Mouse (Mus musculus) kidney, embryonic 14.5 days (tissue): ENCODE measurements around the gene Caskin2. TPM values are rescaled to one million over a fixed set of nuclear protein-coding genes. Genes with fewer than 3 reads are reported as not detected.
"Not testable (repeated sequence)": the region's sequence is repeated elsewhere in the genome, so short reads cannot be mapped to it uniquely, and the experiment has no call there.

Experiments used
- ATAC-seq: fragments of 200-750 bp; cut with Nextera tagmentation; 2 replicates; pipeline ENCODE4 v1.8.0; 2017; ENCODE audit warnings: moderate number of reproducible peaks, mild to moderate bottlenecking, moderate TSS enrichment, moderate library complexity; ENCODE audit not compliant: low FRiP score, low TSS enrichment
- H3K27ac ChIP-seq: fragments of 300-500 bp; sonication (generic); 2 replicates; pipeline ENCODE4 v1.5.1; 2014; ENCODE audit warnings: low read depth, mild to moderate bottlenecking, low read length, moderate library complexity, mixed read lengths
- H3K27me3 ChIP-seq: fragments of 300-500 bp; sonication (generic); 2 replicates; pipeline ENCODE4 v1.6.1; 2014; ENCODE audit warnings: mild to moderate bottlenecking, low read length; ENCODE audit not compliant: control insufficient read depth, insufficient read depth
- H3K36me3 ChIP-seq: fragments of 300-500 bp; sonication (generic); 2 replicates; pipeline ENCODE4 v1.6.1; 2014; ENCODE audit warnings: low read length, mixed read lengths; ENCODE audit not compliant: control insufficient read depth, insufficient read depth
- H3K4me1 ChIP-seq: fragments of 300-500 bp; sonication (generic); 2 replicates; pipeline ENCODE4 v1.6.1; 2014; ENCODE audit warnings: low read length, mixed read lengths; ENCODE audit not compliant: control insufficient read depth, insufficient read depth
- H3K4me2 ChIP-seq: fragments of 300-500 bp; sonication (generic); replicated peaks from 2 replicates; pipeline ENCODE4 v1.6.1; 2014; ENCODE audit warnings: low read depth, mild to moderate bottlenecking, low read length
- H3K4me3 ChIP-seq: fragments of 300-500 bp; sonication (generic); 2 replicates; pipeline ENCODE4 v1.5.1; 2014; ENCODE audit warnings: mild to moderate bottlenecking, low read length
- H3K9ac ChIP-seq: fragments of 300-500 bp; sonication (generic); 2 replicates; pipeline ENCODE4 v1.6.1; 2014; ENCODE audit warnings: low read depth, mild to moderate bottlenecking, low read length, moderate library complexity
- H3K9me3 ChIP-seq: fragments of 300-500 bp; sonication (generic); 2 replicates; pipeline ENCODE4 v1.6.1; 2016; ENCODE audit warnings: low read length; ENCODE audit not compliant: control insufficient read depth
- WGBS: fragments of 180-500 bp; shearing (Covaris S2); extraction: QIAGEN DNeasy Blood & Tissue Kit; methylation state at CpG from one replicate; pipeline ENCODE4 v1.1.7; 2014; 5-methylcytosine and 5-hydroxymethylcytosine counted together
- polyA plus RNA-seq: library from polyadenylated mRNA; unstranded; fragments of >200 nt; fragmentation: Nextera tagmentation; extraction: Ambion mirVana; gene quantifications from 2 replicates; pipeline ENCODE4 v1.2.1, GENCODE M21; 2014

Gene Caskin2
- polyA plus RNA-seq = 14.2 and 17.5 TPM in 2 replicates

DNA sequence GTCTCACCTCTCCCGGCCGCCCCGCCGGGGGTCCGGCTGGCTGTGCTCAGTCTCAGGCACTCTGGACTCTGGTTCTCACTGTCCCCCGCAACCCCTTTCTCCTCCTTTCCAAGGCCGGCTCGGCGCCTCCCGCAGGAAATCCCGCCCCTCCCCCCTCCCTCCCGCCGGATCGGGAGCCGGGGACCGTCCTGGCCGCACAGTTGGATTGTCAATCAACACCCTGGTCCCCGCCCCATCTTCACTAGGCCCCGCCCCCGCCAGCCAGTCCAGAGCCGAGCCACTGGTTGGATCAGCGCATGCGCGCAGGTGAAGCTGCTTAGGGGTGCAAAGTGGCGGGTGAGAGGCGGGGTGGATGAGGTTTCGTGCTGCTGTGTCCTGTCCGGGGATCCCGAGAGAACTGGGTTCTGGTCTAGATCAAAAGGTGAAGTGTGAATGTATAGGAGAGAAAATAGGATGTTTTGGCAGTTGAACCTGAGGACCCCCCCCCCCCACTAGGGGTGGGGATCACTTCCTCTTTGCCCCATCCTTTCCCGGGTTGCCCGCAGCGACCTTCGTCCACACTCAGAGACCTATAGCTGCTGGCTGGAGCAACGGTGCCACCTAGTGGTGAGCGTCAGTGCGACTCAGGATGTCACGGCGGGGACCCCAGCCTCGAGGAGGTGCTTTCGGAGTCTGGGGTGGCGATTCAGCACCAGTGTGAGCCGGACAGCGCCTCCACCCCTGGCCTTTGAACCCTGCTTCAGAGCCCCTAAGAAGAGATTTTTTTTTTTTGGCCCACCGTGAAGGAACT lies at the start of gene Caskin2:
Gene Caskin2 (minus strand): TSS at position 133 of the 790 bp plus-strand sequence.
- Histone ChIP-seq H3K4me3 (peak within 1 kb of the TSS; percentile 84), H3K4me1 (peaks cover 45% of the 10 kb centered on the region), H3K36me3 (peaks cover 15% of the 10 kb centered on the region; the same call in 1 of the 2 replicates), H3K27ac (peak within 1 kb of the TSS; percentile 81), H3K4me2 (peak within 1 kb of the TSS; percentile 82), H3K9me3 (no peaks in the 10 kb centered on the region), H3K27me3 (no peaks in the 10 kb centered on the region), H3K9ac (peak within 1 kb of the TSS; percentile 84)
- WGBS = under 1% methylated on average over 42 of the region's 44 CpGs
- peak; percentile 90 for ATAC-seq

DNA sequence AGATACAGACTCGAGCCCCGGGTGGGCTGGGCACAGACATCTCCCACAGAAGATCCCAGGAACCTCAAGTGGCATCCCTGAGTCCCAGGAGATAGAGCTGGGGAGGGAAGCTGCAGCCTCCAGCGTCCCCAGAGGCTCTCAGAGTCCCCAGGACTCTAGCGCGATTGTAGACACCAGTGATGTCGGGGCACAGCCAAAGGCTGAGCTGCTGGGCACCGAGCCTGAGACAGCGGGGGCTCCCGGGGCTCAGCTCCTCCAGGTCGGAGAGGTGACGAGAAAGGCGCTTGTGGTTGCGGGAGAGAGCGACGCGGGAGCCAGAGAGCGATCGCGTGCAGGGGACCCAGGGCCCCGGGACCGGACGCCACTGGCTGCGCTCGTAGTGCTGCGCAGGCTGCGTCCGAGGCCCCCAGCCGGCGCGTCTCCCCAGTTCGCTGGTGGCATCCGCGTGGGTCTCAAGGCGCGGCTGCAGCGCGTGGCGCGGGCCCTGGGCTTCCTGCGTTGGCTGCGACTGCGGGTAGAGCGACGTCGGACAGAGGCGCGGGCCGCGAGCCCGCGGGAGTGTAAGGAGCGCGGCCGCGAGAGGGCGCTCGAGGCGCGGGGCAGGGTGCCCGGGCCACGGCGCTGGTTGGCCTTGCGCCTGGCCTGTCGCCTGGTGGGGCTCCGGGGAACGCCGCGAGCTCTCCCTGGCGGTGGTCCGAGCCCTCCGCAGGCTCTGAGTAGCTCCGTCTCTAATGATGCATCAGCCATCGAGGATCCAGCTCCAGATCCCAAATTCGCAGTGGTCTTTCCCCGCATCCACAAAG lies 45.9 kb upstream of the Caskin2 start:
- peak; percentile 90 for ATAC-seq

GRCm38 (mm10) chr11:115858354-115858753 lies 44.9 kb upstream of the Caskin2 start, which contains the start of gene Myo15b:
Gene Myo15b (plus strand): TSS chr11:115858406.
- Histone ChIP-seq H3K36me3 (0 out of 2 replicates have a peak, but pooled peaks cover 13% of the 10 kb centered on the region), H3K4me2 (peak within 1 kb of the TSS; percentile 54), H3K9ac (peak within 1 kb of the TSS; percentile 43), H3K4me3 (peak within 1 kb of the TSS; percentile 35), H3K4me1 (0 out of 2 replicates have a peak, but pooled peaks cover 4% of the 10 kb centered on the region), H3K27me3 (peaks cover 35% of the 10 kb centered on the region), H3K9me3 (no peaks in the 10 kb centered on the region), H3K27ac (no peak within 1 kb of the TSS)
- WGBS = 10% methylated on average over 27 of the region's 27 CpGs
- no peak for ATAC-seq

More for the DNA sequence above, 45.9 kb upstream of the Caskin2 start:
- peak overlapping the region; percentile 35 for H3K4me3 ChIP-seq
- 3% methylated on average over 61 of the region's 75 CpGs for WGBS
- H3K27me3 ChIP-seq = peaks cover 35% of the 10 kb centered on the region
- 0 out of 2 replicates have a peak, but pooled peaks cover 10% of the 10 kb centered on the region for H3K36me3 ChIP-seq
- H3K4me1 ChIP-seq = 0 out of 2 replicates have a peak, but pooled peaks cover 4% of the 10 kb centered on the region
- H3K27ac ChIP-seq = no peak overlapping the region
- H3K4me2 ChIP-seq = peak overlapping the region; percentile 54
- no peaks in the 10 kb centered on the region for H3K9me3 ChIP-seq
- peak overlapping the region; percentile 43 for H3K9ac ChIP-seq

GRCm38 (mm10) chr11:115857936-115858335 lies 44.5 kb upstream of the Caskin2 start:
- H3K9me3 ChIP-seq = no peaks in the 10 kb centered on the region
- no peak overlapping the region for H3K9ac ChIP-seq
- peaks cover 17% of the 10 kb centered on the region; the same call in 1 of the 2 replicates for H3K36me3 ChIP-seq
- H3K4me1 ChIP-seq = 0 out of 2 replicates have a peak, but pooled peaks cover 4% of the 10 kb centered on the region
- no peak overlapping the region for H3K4me3 ChIP-seq
- WGBS = 59% methylated on average over 13 of the region's 13 CpGs
- no peak overlapping the region for H3K27ac ChIP-seq
- no peak for ATAC-seq
- H3K27me3 ChIP-seq = peaks cover 35% of the 10 kb centered on the region
- H3K4me2 ChIP-seq = no peak overlapping the region

DNA sequence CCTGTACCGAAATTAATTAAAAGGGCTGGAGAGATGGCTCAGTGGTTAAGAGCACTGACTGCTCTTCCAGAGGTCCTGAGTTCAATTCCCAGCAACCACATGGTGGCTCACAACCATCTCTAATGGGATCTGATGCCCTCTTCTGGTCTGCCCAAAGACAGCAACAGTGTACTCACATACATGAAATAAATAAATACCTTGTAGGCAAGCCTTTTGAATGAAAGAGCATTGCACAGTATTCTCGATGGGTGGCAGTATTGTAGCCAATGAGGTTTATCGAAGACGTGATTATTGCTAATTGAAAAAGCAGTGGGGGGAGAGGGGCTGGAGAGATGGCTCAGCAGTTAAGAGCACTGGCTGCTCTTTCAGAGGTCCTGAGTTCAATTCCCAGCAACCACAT lies 43.7 kb upstream of the Caskin2 start:
- not testable (repeated sequence) for H3K27ac ChIP-seq, H3K4me2 ChIP-seq, H3K9ac ChIP-seq, H3K4me1 ChIP-seq, ATAC-seq, H3K4me3 ChIP-seq, H3K9me3 ChIP-seq
- WGBS = 95% methylated on average over 4 of the region's 4 CpGs
- Histone ChIP-seq H3K27me3 (peaks cover 35% of the 10 kb centered on the region), H3K36me3 (peaks cover 23% of the 10 kb centered on the region; the same call in 1 of the 2 replicates)

DNA sequence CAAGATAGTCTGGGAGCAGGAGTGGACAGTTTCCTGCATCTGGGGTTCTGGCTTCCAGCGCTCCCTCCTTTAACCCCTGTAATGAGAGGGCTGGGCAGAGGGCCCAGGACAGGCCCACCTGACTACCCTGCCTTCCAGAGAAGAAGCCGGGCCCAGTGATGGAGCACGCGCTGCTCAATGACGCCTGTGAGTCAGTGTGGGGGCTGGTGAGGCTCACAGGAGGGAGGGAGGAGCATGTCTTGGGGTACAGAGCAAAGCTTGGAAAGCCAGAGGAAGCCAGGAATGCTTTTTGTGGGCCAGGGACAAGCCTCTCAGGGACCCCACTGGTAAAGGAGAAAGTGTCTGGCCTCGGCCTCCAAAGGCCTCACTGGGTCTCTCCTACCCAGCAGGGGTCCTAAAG lies 41.2 kb upstream of the Caskin2 start:
- 80% methylated on average over 6 of the region's 6 CpGs for WGBS
- Histone ChIP-seq H3K27me3 (peaks cover 24% of the 10 kb centered on the region), H3K4me2 (no peak overlapping the region), H3K4me3 (no peak overlapping the region), H3K27ac (no peak overlapping the region), H3K36me3 (peaks cover 44% of the 10 kb centered on the region), H3K4me1 (0 out of 2 replicates have a peak, but pooled peaks cover 4% of the 10 kb centered on the region), H3K9ac (no peak overlapping the region), H3K9me3 (no peaks in the 10 kb centered on the region)
- no peak for ATAC-seq

- no peak overlapping the region for H3K27ac ChIP-seq
- 94% methylated on average over 2 of the region's 2 CpGs for WGBS
- no peak overlapping the region for H3K4me2 ChIP-seq
- H3K9me3 ChIP-seq = no peaks in the 10 kb centered on the region
- ATAC-seq = no peak
- H3K27me3 ChIP-seq = no peaks in the 10 kb centered on the region
- H3K9ac ChIP-seq = no peak overlapping the region
- peaks cover 38% of the 10 kb centered on the region for H3K36me3 ChIP-seq
- H3K4me3 ChIP-seq = no peak overlapping the region
- peaks cover 25% of the 10 kb centered on the region for H3K4me1 ChIP-seq
Observed at GRCm38 (mm10) chr11:115845819-115846218, 32.4 kb upstream of the Caskin2 start.

- peaks cover 24% of the 10 kb centered on the region; the same call in 1 of the 2 replicates for H3K36me3 ChIP-seq
- H3K27me3 ChIP-seq = no peaks in the 10 kb centered on the region
- 50% methylated on average over 8 of the region's 8 CpGs for WGBS
- ATAC-seq = peak; percentile 70
- peaks cover 27% of the 10 kb centered on the region for H3K4me1 ChIP-seq
- H3K4me2 ChIP-seq = peak overlapping the region; percentile 8; the same call in 1 of the 2 replicates
- peak overlapping the region; percentile 37 for H3K27ac ChIP-seq
- 0 out of 2 replicates have a peak overlapping the region, but pooled peaks have one; percentile 19 for H3K9ac ChIP-seq
- H3K4me3 ChIP-seq = no peak overlapping the region
- H3K9me3 ChIP-seq = no peaks in the 10 kb centered on the region
Observed at GRCm38 (mm10) chr11:115844240-115844639, 30.8 kb upstream of the Caskin2 start.
